Mouse (Mus musculus) hindbrain, embryonic 13.5 days (tissue): Measurements from ENCODE around the gene Gm28827. TPM values are rescaled to one million over a fixed set of nuclear protein-coding genes. Genes with fewer than 3 reads are reported as not detected.
"Not testable (repeated sequence)": the region's sequence is repeated elsewhere in the genome, so short reads cannot be mapped to it uniquely, and the experiment has no call there.

Experiments used
- ATAC-seq: fragments of 200-750 bp; cut with Nextera tagmentation; 2 replicates; pipeline ENCODE4 v1.8.0; 2017; ENCODE audit warnings: moderate TSS enrichment; ENCODE audit not compliant: low FRiP score
- H3K27ac ChIP-seq: fragments of 300-500 bp; sonication (generic); 2 replicates; pipeline ENCODE4 v1.5.1; 2015; ENCODE audit warnings: inconsistent platforms, mild to moderate bottlenecking, moderate library complexity
- H3K27me3 ChIP-seq: fragments of 300-500 bp; sonication (generic); 2 replicates; pipeline ENCODE4 v1.6.1; 2015; ENCODE audit warnings: mild to moderate bottlenecking, inconsistent platforms
- H3K36me3 ChIP-seq: fragments of 300-500 bp; sonication (generic); 2 replicates; pipeline ENCODE4 v1.6.1; 2015; ENCODE audit warnings: mild to moderate bottlenecking, inconsistent platforms
- H3K4me1 ChIP-seq: fragments of 300-500 bp; sonication (generic); replicated peaks from 2 replicates; pipeline ENCODE4 v1.6.1; 2015; ENCODE audit warnings: inconsistent platforms
- H3K4me2 ChIP-seq: fragments of 300-500 bp; sonication (generic); 2 replicates; pipeline ENCODE4 v1.6.1; 2015; ENCODE audit warnings: inconsistent platforms, mild to moderate bottlenecking, moderate library complexity
- H3K4me3 ChIP-seq: fragments of 300-500 bp; sonication (generic); 2 replicates; pipeline ENCODE4 v1.5.1; 2015; ENCODE audit warnings: mild to moderate bottlenecking, inconsistent platforms
- H3K9ac ChIP-seq: fragments of 300-500 bp; sonication (generic); 2 replicates; pipeline ENCODE4 v1.6.1; 2015; ENCODE audit warnings: mild to moderate bottlenecking, inconsistent platforms
- H3K9me3 ChIP-seq: fragments of 300-500 bp; sonication (generic); 2 replicates; pipeline ENCODE4 v1.6.1; 2016; ENCODE audit warnings: inconsistent platforms
- WGBS: fragments of 180-500 bp; shearing (Covaris S2); methylation state at CpG from one replicate; pipeline ENCODE4 v1.1.7; 2015; 5-methylcytosine and 5-hydroxymethylcytosine counted together
- polyA plus RNA-seq: library from polyadenylated mRNA; unstranded; fragments of >200 nt; fragmentation: Nextera tagmentation; extraction: Ambion mirVana; gene quantifications from 2 replicates; pipeline ENCODE4 v1.2.1, GENCODE M21; 2015

Gene Gm28827
- polyA plus RNA-seq = not detected in 2 replicates

- WGBS = no CpG with 5 or more reads among the region's 6 CpGs
- not testable (repeated sequence) for ATAC-seq, H3K4me2 ChIP-seq, H3K4me1 ChIP-seq, H3K9ac ChIP-seq, H3K4me3 ChIP-seq, H3K27ac ChIP-seq, H3K9me3 ChIP-seq, H3K36me3 ChIP-seq, H3K27me3 ChIP-seq
These were observed at the start of gene Gm28827 for GRCm38 (mm10) chrY:83030647-83031046. Gene Gm28827, plus strand, starts transcription at chrY:83030947.
